Mouse (Mus musculus) forebrain, embryonic 14.5 days (tissue): ENCODE results near the gene Mllt3. TPM values are rescaled to one million over a fixed set of nuclear protein-coding genes. Genes with fewer than 3 reads are reported as not detected.

Experiments
- ATAC-seq: fragments of 200-750 bp; cut with Nextera tagmentation; 2 replicates; pipeline ENCODE4 v1.8.0; 2017; ENCODE audit warnings: mild to moderate bottlenecking, moderate library complexity
- DNase-seq: peaks from one replicate; pipeline ENCODE4 v3.0.0-alpha.2; 2015; ENCODE audit warnings: low spot score
- H3K27ac ChIP-seq: fragments of 300-500 bp; sonication (generic); 2 replicates; pipeline ENCODE4 v1.5.1; 2014; ENCODE audit warnings: low read depth, mild to moderate bottlenecking, control low read depth, low read length, moderate library complexity
- H3K27me3 ChIP-seq: fragments of 300-500 bp; sonication (generic); replicated peaks from 2 replicates; pipeline ENCODE4 v1.6.1; 2014; ENCODE audit warnings: low read length, control low read depth, mixed read lengths; ENCODE audit not compliant: control insufficient read depth, insufficient read depth
- H3K36me3 ChIP-seq: fragments of 300-500 bp; sonication (generic); 2 replicates; pipeline ENCODE4 v1.6.1; 2014; ENCODE audit warnings: low read length, control low read depth; ENCODE audit not compliant: control insufficient read depth, insufficient read depth
- H3K4me1 ChIP-seq: fragments of 300-500 bp; sonication (generic); 2 replicates; pipeline ENCODE4 v1.6.1; 2014; ENCODE audit warnings: antibody characterized with exemption, low read length, control low read depth; ENCODE audit not compliant: control insufficient read depth, insufficient read depth
- H3K4me2 ChIP-seq: fragments of 300-500 bp; sonication (generic); 2 replicates; pipeline ENCODE4 v1.6.1; 2014; ENCODE audit warnings: mild to moderate bottlenecking, control low read depth, low read length
- H3K4me3 ChIP-seq: fragments of 300-500 bp; sonication (generic); 2 replicates; pipeline ENCODE4 v1.5.1; 2014; ENCODE audit warnings: low read depth, low read length, control low read depth
- H3K9ac ChIP-seq: fragments of 300-500 bp; sonication (generic); 2 replicates; pipeline ENCODE4 v1.6.1; 2014; ENCODE audit warnings: mild to moderate bottlenecking, low read length, control low read depth, moderate library complexity
- H3K9me3 ChIP-seq: fragments of 300-500 bp; sonication (generic); replicated peaks from 2 replicates; pipeline ENCODE4 v1.6.1; 2016; ENCODE audit warnings: low read length, control low read depth, mixed read lengths; ENCODE audit not compliant: control insufficient read depth
- WGBS: fragments of 180-500 bp; shearing (Covaris S2); extraction: QIAGEN DNeasy Blood & Tissue Kit; methylation state at CpG from one replicate; pipeline ENCODE4 v1.1.7; 2014; 5-methylcytosine and 5-hydroxymethylcytosine counted together
- polyA plus RNA-seq: library from polyadenylated mRNA; unstranded; fragments of >200 nt; fragmentation: Nextera tagmentation; extraction: Ambion mirVana; gene quantifications from 2 replicates; pipeline ENCODE4 v1.2.1, GENCODE M21; 2014

The Mllt3 gene
- polyA plus RNA-seq, 1 experiment from 2014 or later = 95.2 TPM

- ATAC-seq (no peak), DNase-seq (no peak)
- no peak overlapping the region for H3K4me3 ChIP-seq
- no peaks in the 10 kb centered on the region for H3K9me3 ChIP-seq
- H3K27me3 ChIP-seq = no peaks in the 10 kb centered on the region
- H3K4me1 ChIP-seq = no peaks in the 10 kb centered on the region; the same call in 1 of the 2 replicates
- no peak overlapping the region for H3K9ac ChIP-seq
- WGBS = 96% methylated on average over 5 of the region's 5 CpGs
- H3K4me2 ChIP-seq = no peak overlapping the region
- no peaks in the 10 kb centered on the region for H3K36me3 ChIP-seq
- no peak overlapping the region for H3K27ac ChIP-seq
These were observed 170.0 kb downstream of the Mllt3 start for GRCm38 (mm10) chr4:87863212-87863611.

- Histone ChIP-seq H3K36me3 (no peaks in the 10 kb centered on the region), H3K9ac (no peak overlapping the region), H3K9me3 (no peaks in the 10 kb centered on the region), H3K4me2 (no peak overlapping the region), H3K4me3 (no peak overlapping the region), H3K27ac (no peak overlapping the region), H3K27me3 (no peaks in the 10 kb centered on the region), H3K4me1 (no peaks in the 10 kb centered on the region)
- ATAC-seq = no peak
- WGBS = 95% methylated on average over 5 of the region's 5 CpGs
- no peak for DNase-seq
These were observed 172.4 kb downstream of the Mllt3 start for GRCm38 (mm10) chr4:87860723-87861122.

- no peaks in the 10 kb centered on the region for H3K9me3 ChIP-seq
- no peak overlapping the region for H3K4me2 ChIP-seq
- H3K9ac ChIP-seq = no peak overlapping the region
- DNase-seq = no peak
- no peak overlapping the region for H3K4me3 ChIP-seq
- no peak for ATAC-seq
- H3K4me1 ChIP-seq = no peaks in the 10 kb centered on the region
- whole genome bisulfite sequencing = 88% methylated on average over 4 of the region's 4 CpGs
- H3K27ac ChIP-seq = no peak overlapping the region
- no peaks in the 10 kb centered on the region for H3K27me3 ChIP-seq
- H3K36me3 ChIP-seq = no peaks in the 10 kb centered on the region
These were observed 174.0 kb downstream of the Mllt3 start for GRCm38 (mm10) chr4:87859148-87859547.

GRCm38 (mm10) chr4:87857982-87858381 lies 175.2 kb downstream of the Mllt3 start:
- ATAC-seq (no peak), DNase-seq (no peak)
- Histone ChIP-seq H3K27me3 (no peaks in the 10 kb centered on the region), H3K4me3 (no peak overlapping the region), H3K4me2 (no peak overlapping the region), H3K9me3 (no peaks in the 10 kb centered on the region), H3K27ac (no peak overlapping the region), H3K9ac (no peak overlapping the region), H3K36me3 (no peaks in the 10 kb centered on the region), H3K4me1 (no peaks in the 10 kb centered on the region)
- WGBS = 97% methylated on average over 1 of the region's 1 CpGs

GRCm38 (mm10) chr4:87852461-87852860 lies 180.7 kb downstream of the Mllt3 start:
- DNase-seq = no peak
- Histone ChIP-seq H3K36me3 (no peaks in the 10 kb centered on the region), H3K4me2 (no peak overlapping the region), H3K27ac (no peak overlapping the region), H3K27me3 (no peaks in the 10 kb centered on the region), H3K9me3 (no peaks in the 10 kb centered on the region), H3K4me3 (no peak overlapping the region), H3K4me1 (no peaks in the 10 kb centered on the region), H3K9ac (no peak overlapping the region)
- no peak for ATAC-seq
- 96% methylated on average over 2 of the region's 2 CpGs for WGBS

- no peak overlapping the region for H3K4me2 ChIP-seq
- no peak overlapping the region for H3K9ac ChIP-seq
- no peaks in the 10 kb centered on the region for H3K9me3 ChIP-seq
- H3K36me3 ChIP-seq = no peaks in the 10 kb centered on the region
- H3K4me1 ChIP-seq = peaks cover 3% of the 10 kb centered on the region
- no peak overlapping the region for H3K4me3 ChIP-seq
- no peak for ATAC-seq
- H3K27ac ChIP-seq = no peak overlapping the region
- no peak for DNase-seq
- no peaks in the 10 kb centered on the region for H3K27me3 ChIP-seq
- WGBS = 85% methylated on average over 5 of the region's 5 CpGs
These were observed 183.1 kb downstream of the Mllt3 start for GRCm38 (mm10) chr4:87850051-87850450.

GRCm38 (mm10) chr4:87844668-87845210 lies 188.4 kb downstream of the Mllt3 start:
- WGBS = 42% methylated on average over 6 of the region's 6 CpGs
- Histone ChIP-seq H3K27ac (no peak overlapping the region), H3K4me3 (no peak overlapping the region)

GRCm38 (mm10) chr4:87840210-87840910 lies 192.8 kb downstream of the Mllt3 start:
- H3K9me3 ChIP-seq = no peaks in the 10 kb centered on the region
- H3K4me3 ChIP-seq = no peak overlapping the region
- H3K36me3 ChIP-seq = peaks cover 11% of the 10 kb centered on the region
- H3K4me1 ChIP-seq = peaks cover 10% of the 10 kb centered on the region; the same call in 1 of the 2 replicates
- DNase-seq (no peak), ATAC-seq (no peak)
- H3K27ac ChIP-seq = no peak overlapping the region
- WGBS = 88% methylated on average over 10 of the region's 10 CpGs
- no peak overlapping the region for H3K9ac ChIP-seq
- H3K4me2 ChIP-seq = no peak overlapping the region
- no peaks in the 10 kb centered on the region for H3K27me3 ChIP-seq

More at GRCm38 (mm10) chr4:87844668-87845210, 188.4 kb downstream of the Mllt3 start:
- ATAC-seq = peak; percentile 61
- no peak overlapping the region for H3K9ac ChIP-seq
- peaks cover 8% of the 10 kb centered on the region for H3K4me1 ChIP-seq
- peak; percentile 27 for DNase-seq
- H3K36me3 ChIP-seq = 0 out of 2 replicates have a peak, but pooled peaks cover 8% of the 10 kb centered on the region
- H3K9me3 ChIP-seq = no peaks in the 10 kb centered on the region
- H3K27me3 ChIP-seq = no peaks in the 10 kb centered on the region
- H3K4me2 ChIP-seq = no peak overlapping the region

- Histone ChIP-seq H3K27me3 (no peaks in the 10 kb centered on the region), H3K36me3 (peaks cover 11% of the 10 kb centered on the region), H3K4me2 (no peak overlapping the region), H3K9ac (no peak overlapping the region), H3K27ac (no peak overlapping the region), H3K4me1 (peaks cover 12% of the 10 kb centered on the region), H3K9me3 (no peaks in the 10 kb centered on the region), H3K4me3 (no peak overlapping the region)
- DNase-seq (no peak), ATAC-seq (no peak)
- 97% methylated on average over 1 of the region's 1 CpGs for WGBS
These were observed 194.4 kb downstream of the Mllt3 start for GRCm38 (mm10) chr4:87838716-87839115.
